Mouse (Mus musculus) liver, embryonic 11.5 days (tissue): Measurements from ENCODE around the gene Ddx54. TPM values are rescaled to one million over a fixed set of nuclear protein-coding genes. Genes with fewer than 3 reads are reported as not detected.

Experiments used
- ATAC-seq: fragments of 200-750 bp; cut with Nextera tagmentation; replicated peaks from 2 replicates; pipeline ENCODE4 v1.8.0; 2017; ENCODE audit warnings: moderate number of reproducible peaks, mild to moderate bottlenecking, moderate TSS enrichment, moderate library complexity; ENCODE audit not compliant: low FRiP score
- DNase-seq: peaks from one replicate; pipeline ENCODE4 v3.0.0-alpha.2; 2017; ENCODE audit warnings: low spot score
- H3K27ac ChIP-seq: fragments of 300-500 bp; sonication (generic); 2 replicates; pipeline ENCODE4 v1.5.1; 2014; ENCODE audit warnings: mild to moderate bottlenecking, low read depth, low read length, control low read depth
- H3K27me3 ChIP-seq: fragments of 300-500 bp; sonication (generic); replicated peaks from 2 replicates; pipeline ENCODE4 v1.6.1; 2014; ENCODE audit warnings: low read length, mixed read lengths; ENCODE audit not compliant: control insufficient read depth, insufficient read depth
- H3K36me3 ChIP-seq: fragments of 300-500 bp; sonication (generic); 2 replicates; pipeline ENCODE4 v1.6.1; 2014; ENCODE audit warnings: mild to moderate bottlenecking, low read length, moderate library complexity, mixed read lengths; ENCODE audit not compliant: control insufficient read depth, insufficient read depth
- H3K4me1 ChIP-seq: fragments of 300-500 bp; sonication (generic); replicated peaks from 2 replicates; pipeline ENCODE4 v1.6.1; 2014; ENCODE audit warnings: low read length, mixed read lengths; ENCODE audit not compliant: control insufficient read depth, insufficient read depth
- H3K4me2 ChIP-seq: fragments of 300-500 bp; sonication (generic); 2 replicates; pipeline ENCODE4 v1.6.1; 2014; ENCODE audit warnings: mild to moderate bottlenecking, control low read depth, moderate library complexity
- H3K4me3 ChIP-seq: fragments of 300-500 bp; sonication (generic); 2 replicates; pipeline ENCODE4 v1.5.1; 2014; ENCODE audit warnings: low read depth, low read length, control low read depth
- H3K9ac ChIP-seq: fragments of 300-500 bp; sonication (generic); 2 replicates; pipeline ENCODE4 v1.6.1; 2014; ENCODE audit warnings: low read depth, low read length, control low read depth
- H3K9me3 ChIP-seq: fragments of 300-500 bp; sonication (generic); 2 replicates; pipeline ENCODE4 v1.6.1; 2016; ENCODE audit warnings: low read length, inconsistent platforms, mixed read lengths; ENCODE audit not compliant: control insufficient read depth
- WGBS: fragments of 180-500 bp; shearing (Covaris S2); extraction: QIAGEN DNeasy Blood & Tissue Kit; methylation state at CpG from one replicate; pipeline ENCODE4 v1.1.7; 2014; 5-methylcytosine and 5-hydroxymethylcytosine counted together
- polyA plus RNA-seq: library from polyadenylated mRNA; unstranded; fragments of >200 nt; fragmentation: Nextera tagmentation; extraction: Ambion mirVana; gene quantifications from 2 replicates; pipeline ENCODE4 v1.2.1, GENCODE M21; 2014

Gene Ddx54
- polyA plus RNA-seq, 1 experiment from 2014 or later, result 46.7 TPM

DNA sequence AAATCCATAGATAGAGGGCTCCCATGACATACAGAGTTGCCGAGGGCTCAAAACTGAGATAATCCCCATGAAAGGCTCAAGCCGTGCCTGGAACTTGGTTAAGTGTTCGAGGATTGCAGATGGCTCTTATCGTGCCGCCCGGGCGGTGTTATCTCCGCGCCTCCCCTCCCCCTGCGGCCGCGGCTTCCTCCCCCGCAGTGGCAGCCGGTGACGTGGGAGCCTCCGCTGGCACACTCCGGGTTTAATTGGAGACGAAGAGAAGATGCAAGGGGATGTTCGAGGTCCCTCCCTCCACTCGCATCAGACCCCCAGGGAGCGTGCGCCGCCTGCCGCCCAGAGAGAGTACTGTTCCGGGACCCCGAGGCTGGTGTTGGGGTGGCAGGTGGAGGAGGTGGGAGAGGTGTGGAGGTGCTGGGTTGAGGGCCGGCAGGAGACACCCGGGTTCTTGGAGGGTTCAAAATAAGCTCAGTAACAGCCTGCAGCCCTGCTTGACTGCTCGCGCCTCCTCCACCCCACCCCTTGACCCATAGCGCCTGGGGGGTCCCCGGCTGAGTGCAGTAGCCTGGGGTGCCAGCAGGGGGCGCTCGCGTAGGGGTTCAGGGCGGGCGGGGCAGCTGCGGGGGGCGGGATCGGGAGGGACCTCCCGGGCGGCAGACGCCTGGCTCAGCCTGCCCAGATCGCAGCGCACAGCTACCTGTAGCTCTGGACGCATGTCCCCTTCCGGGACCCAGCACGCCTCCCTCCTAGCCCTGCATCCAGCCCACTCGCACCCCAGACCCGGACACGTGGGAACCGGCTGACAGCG lies 36.2 kb downstream of the Ddx54 start, which contains the start of gene Rasal1:
Gene Rasal1 (plus strand): TSS at position 244 of the 805 bp plus-strand sequence.
- ATAC-seq (peak; percentile 63), DNase-seq (peak; percentile 72)
- Histone ChIP-seq H3K4me3 (peak within 1 kb of the TSS; percentile 37), H3K9me3 (no peaks in the 10 kb centered on the region), H3K4me1 (peaks cover 18% of the 10 kb centered on the region), H3K36me3 (no peaks in the 10 kb centered on the region), H3K27ac (no peak within 1 kb of the TSS), H3K4me2 (peak within 1 kb of the TSS; percentile 75), H3K27me3 (peaks cover 54% of the 10 kb centered on the region), H3K9ac (no peak within 1 kb of the TSS)
- 1% methylated on average over 53 of the region's 53 CpGs for WGBS

DNA sequence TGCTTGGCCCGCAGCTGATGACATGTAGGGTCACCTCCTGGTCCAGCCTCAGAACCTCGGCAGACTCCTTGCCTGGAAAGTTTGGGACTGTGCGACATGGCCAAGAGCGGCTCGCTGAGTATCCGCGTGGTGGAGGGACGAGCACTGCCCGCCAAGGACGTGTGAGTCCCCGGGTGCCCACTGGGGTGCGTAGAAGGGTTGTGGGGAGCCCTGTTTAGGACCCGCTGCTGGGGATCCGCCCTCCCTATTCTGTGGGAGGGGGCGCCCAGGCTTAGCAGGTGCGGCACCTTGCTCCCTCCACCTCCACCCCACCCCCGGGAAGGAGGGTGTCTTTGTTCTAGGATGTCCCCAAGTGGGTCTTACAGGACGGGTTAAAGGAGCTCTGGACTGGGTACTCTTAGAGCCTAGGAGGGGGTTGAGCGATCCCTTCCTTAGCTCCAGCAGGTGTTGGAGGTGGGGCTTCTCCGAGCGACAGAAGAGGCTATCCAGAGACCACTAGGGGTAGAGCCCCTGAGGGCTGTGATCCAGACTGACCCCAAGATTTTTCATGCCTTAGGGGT lies 36.9 kb downstream of the Ddx54 start:
- peak overlapping the region; percentile 37 for H3K4me3 ChIP-seq
- WGBS, result 4% methylated on average over 21 of the region's 21 CpGs
- H3K9me3 ChIP-seq, result no peaks in the 10 kb centered on the region
- peaks cover 16% of the 10 kb centered on the region for H3K4me1 ChIP-seq
- H3K27me3 ChIP-seq, result peaks cover 52% of the 10 kb centered on the region
- peak; percentile 37 for ATAC-seq
- no peak for DNase-seq
- no peaks in the 10 kb centered on the region for H3K36me3 ChIP-seq
- no peak overlapping the region for H3K27ac ChIP-seq
- peak overlapping the region; percentile 75 for H3K4me2 ChIP-seq
- H3K9ac ChIP-seq, result no peak overlapping the region

DNA sequence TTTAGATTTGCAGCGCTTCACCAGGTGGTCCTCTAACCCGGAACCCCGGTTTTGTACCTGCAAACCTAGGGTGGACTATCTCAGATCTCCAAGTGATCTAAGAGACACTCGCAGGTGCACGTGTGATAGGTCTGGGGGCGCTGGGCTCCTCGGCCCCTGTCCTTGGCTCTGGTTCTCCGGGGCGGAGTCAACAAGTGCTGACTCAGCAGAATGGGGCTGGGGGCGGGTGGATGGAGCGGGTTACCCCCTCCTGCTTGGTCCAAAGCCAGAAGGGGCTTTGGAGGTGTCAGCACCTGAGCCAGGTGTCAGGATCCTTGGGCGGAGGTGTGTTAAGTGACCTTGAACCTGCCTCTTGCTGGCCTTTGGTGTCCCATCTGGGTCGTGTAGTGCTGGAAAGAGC lies 37.4 kb downstream of the Ddx54 start:
- Histone ChIP-seq H3K9me3 (no peaks in the 10 kb centered on the region), H3K9ac (no peak overlapping the region), H3K27ac (no peak overlapping the region), H3K4me3 (no peak overlapping the region), H3K36me3 (no peaks in the 10 kb centered on the region), H3K27me3 (peaks cover 57% of the 10 kb centered on the region), H3K4me2 (no peak overlapping the region), H3K4me1 (peaks cover 16% of the 10 kb centered on the region)
- 28% methylated on average over 13 of the region's 13 CpGs for WGBS
- no peak for DNase-seq
- no peak for ATAC-seq

DNA sequence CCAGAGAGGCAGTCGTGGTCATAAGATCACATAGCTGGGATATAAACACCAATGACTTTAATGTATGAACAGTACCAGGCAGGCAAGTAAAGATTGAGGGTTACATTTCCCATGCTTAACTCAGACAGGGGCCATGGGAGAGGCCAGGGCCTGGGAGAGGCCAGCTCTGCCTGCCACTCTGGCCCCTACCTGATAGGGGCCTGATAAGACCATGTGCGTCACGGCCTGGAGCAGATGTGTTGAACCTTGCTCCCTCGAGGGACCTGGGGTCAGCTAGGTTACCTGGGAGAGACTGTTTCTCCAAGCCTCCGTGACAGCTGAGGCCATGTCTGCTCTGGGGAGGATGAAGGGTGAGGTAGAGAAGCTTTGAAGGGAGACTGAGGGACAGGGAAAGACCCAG lies 38.7 kb downstream of the Ddx54 start:
- Histone ChIP-seq H3K4me1 (peaks cover 16% of the 10 kb centered on the region), H3K27me3 (peaks cover 53% of the 10 kb centered on the region), H3K36me3 (no peaks in the 10 kb centered on the region), H3K4me2 (no peak overlapping the region), H3K4me3 (no peak overlapping the region), H3K27ac (no peak overlapping the region), H3K9me3 (no peaks in the 10 kb centered on the region), H3K9ac (no peak overlapping the region)
- DNase-seq (no peak), ATAC-seq (no peak)
- WGBS, result 35% methylated on average over 5 of the region's 5 CpGs

DNA sequence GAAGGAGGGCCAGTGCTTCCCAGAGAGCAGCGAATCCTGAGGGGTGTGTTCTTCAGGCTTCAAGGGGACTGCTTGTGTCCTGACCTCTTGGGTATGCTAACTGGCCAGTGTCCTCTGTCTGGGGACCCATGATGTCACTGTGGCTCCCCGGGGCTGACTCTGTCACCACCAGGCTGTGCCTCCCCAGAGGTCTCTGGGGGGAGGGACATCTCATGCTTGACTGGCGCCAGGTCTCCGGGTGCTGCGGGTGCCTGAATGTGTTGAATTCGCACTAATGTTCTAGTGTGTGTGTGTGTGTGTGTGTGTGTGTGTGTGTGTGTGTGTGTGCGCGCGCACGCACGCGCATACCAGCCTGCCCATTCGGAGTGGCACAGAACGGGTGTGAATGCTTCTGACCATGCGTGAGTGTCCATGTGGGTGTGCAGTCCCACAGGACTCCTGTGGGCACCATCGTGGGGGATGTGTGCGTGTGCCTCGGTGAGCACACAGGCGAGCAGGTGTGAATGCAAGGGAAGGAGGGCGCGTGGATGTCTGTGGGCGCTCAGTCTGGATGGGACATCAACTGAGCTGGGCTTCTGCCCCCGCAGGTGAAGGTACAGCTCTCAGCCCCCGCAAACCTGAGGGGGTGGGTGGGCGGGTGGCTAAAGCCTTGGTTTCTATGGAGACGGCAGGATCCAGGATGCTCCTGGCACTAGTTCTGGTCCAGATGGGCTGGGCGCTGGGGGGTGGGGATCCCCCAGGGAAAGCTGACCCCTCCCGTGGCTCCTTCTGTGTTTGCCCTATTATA lies 40.6 kb downstream of the Ddx54 start:
- no peak for ATAC-seq
- Histone ChIP-seq H3K4me2 (no peak overlapping the region), H3K9me3 (no peaks in the 10 kb centered on the region), H3K4me1 (peaks cover 15% of the 10 kb centered on the region), H3K27me3 (peaks cover 37% of the 10 kb centered on the region), H3K36me3 (no peaks in the 10 kb centered on the region), H3K27ac (no peak overlapping the region), H3K4me3 (no peak overlapping the region), H3K9ac (no peak overlapping the region)
- DNase-seq, result no peak
- 83% methylated on average over 28 of the region's 28 CpGs for WGBS

DNA sequence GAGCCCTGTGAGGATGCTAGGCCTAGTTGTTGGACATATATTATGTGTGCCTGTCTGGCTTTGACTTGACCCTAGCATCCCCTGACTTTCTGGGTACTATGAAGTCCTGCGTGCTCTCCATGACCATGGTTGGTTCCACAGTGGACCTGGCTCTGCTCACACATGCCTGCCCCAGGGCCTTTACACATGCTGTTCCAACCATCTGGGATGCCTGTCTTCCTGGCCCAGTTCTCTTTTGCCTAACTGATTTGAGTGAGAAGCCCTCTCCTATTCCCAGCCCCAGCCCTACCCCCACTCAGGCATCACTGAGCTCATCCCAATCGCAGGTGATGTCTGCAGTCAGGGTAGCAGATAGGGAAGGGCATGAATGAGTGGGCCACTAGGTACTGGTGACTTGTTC lies 41.3 kb downstream of the Ddx54 start:
- 89% methylated on average over 2 of the region's 2 CpGs for WGBS
- H3K4me2 ChIP-seq, result no peak overlapping the region
- peaks cover 7% of the 10 kb centered on the region for H3K4me1 ChIP-seq
- ATAC-seq (no peak), DNase-seq (no peak)
- H3K27ac ChIP-seq, result no peak overlapping the region
- H3K9ac ChIP-seq, result no peak overlapping the region
- H3K36me3 ChIP-seq, result no peaks in the 10 kb centered on the region
- no peak overlapping the region for H3K4me3 ChIP-seq
- no peaks in the 10 kb centered on the region for H3K9me3 ChIP-seq
- H3K27me3 ChIP-seq, result peaks cover 34% of the 10 kb centered on the region

DNA sequence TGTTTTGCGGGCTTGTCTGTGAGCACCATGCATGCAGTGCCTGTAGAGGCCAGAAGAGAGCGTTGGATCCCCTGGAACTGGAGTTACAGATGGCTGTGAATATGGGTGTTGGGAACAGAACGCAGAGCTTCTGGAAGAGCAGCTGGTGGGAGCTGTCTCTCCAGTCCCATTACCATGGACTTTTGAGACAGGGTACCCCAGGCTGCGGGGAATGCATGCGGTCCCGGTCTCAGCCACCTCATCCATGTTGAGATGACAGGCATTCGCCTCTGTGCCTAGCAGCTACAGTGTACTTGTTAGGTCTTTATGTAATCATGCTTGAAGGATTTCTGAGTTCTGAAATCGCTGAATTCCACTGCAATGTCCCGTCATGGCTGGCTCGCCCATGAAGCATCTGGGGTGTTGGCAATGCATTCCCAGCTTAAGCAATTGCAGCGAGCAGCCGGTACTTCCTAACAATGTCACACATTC lies 43.8 kb downstream of the Ddx54 start:
- H3K4me1 ChIP-seq, result no peaks in the 10 kb centered on the region
- H3K4me3 ChIP-seq, result no peak overlapping the region
- peaks cover 14% of the 10 kb centered on the region for H3K27me3 ChIP-seq
- H3K9me3 ChIP-seq, result no peaks in the 10 kb centered on the region
- H3K9ac ChIP-seq, result no peak overlapping the region
- DNase-seq (no peak), ATAC-seq (no peak)
- WGBS, result 82% methylated on average over 12 of the region's 12 CpGs
- no peaks in the 10 kb centered on the region for H3K36me3 ChIP-seq
- H3K27ac ChIP-seq, result no peak overlapping the region
- no peak overlapping the region for H3K4me2 ChIP-seq

DNA sequence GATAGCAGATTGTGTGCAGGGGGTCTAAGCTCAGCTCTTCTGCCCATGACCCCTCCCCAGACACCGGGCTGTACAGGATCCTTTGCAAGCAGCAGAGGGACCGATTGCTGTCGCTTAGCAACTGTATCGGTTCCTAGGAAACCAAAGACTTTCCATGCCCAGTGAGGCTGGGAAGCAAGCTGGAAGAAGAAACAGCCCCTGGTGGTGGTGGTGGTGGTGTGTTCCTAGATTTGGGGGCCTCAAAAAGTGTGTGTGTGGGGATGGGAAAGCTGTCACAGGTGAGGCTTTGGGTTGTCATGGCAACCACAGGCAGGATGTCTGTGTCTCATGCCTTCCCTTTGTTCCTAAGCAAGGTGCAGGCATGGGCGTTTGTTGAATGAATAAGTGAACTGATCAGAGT lies 48.3 kb downstream of the Ddx54 start:
- no peak overlapping the region for H3K27ac ChIP-seq
- H3K9ac ChIP-seq, result no peak overlapping the region
- no peak overlapping the region for H3K4me3 ChIP-seq
- ATAC-seq (no peak), DNase-seq (no peak)
- peaks cover 10% of the 10 kb centered on the region for H3K27me3 ChIP-seq
- H3K4me1 ChIP-seq, result no peaks in the 10 kb centered on the region
- no peaks in the 10 kb centered on the region for H3K9me3 ChIP-seq
- H3K36me3 ChIP-seq, result no peaks in the 10 kb centered on the region
- 59% methylated on average over 5 of the region's 5 CpGs for WGBS
- no peak overlapping the region for H3K4me2 ChIP-seq
